Mouse (Mus musculus) cerebellum, adult 8-10 months (tissue): ENCODE measurements around the gene Paqr6.

ENCODE experiments used
- DNase-seq: peaks from one replicate; pipeline ENCODE4 v3.0.0; 2022

The Paqr6 gene

GRCm38 (mm10) chr3:88364337-88364736, at the start of gene Paqr6:
Gene Paqr6 (plus strand): TSS chr3:88364584.
- no peak for DNase-seq

- peak; percentile 61 for DNase-seq
Measured at GRCm38 (mm10) chr3:88324951-88325405, 39.4 kb upstream of the Paqr6 start, which contains the start of gene Glmp. Gene Glmp (plus strand): TSS chr3:88325023.

- DNase-seq, result no peak
Measured at GRCm38 (mm10) chr3:88328956-88329355, 35.4 kb upstream of the Paqr6 start.

GRCm38 (mm10) chr3:88331282-88331681, 33.1 kb upstream of the Paqr6 start:
- DNase-seq, result peak; percentile 41

- DNase-seq, result no peak
Measured at GRCm38 (mm10) chr3:88334029-88334658, 30.2 kb upstream of the Paqr6 start.

GRCm38 (mm10) chr3:88334902-88335435, 29.4 kb upstream of the Paqr6 start:
- DNase-seq, result no peak

GRCm38 (mm10) chr3:88335436-88336053, 28.8 kb upstream of the Paqr6 start:
- no peak for DNase-seq

GRCm38 (mm10) chr3:88336058-88337013, 28.0 kb upstream of the Paqr6 start, which contains the start of the genes Tmem79 and Smg5:
Gene Tmem79 (minus strand): TSS chr3:88336148.
Gene Smg5 (plus strand): TSS chr3:88336260.
- peak; percentile 97 for DNase-seq

GRCm38 (mm10) chr3:88337367-88338020, 26.9 kb upstream of the Paqr6 start:
- no peak for DNase-seq

GRCm38 (mm10) chr3:88338316-88338715, 26.1 kb upstream of the Paqr6 start:
- no peak for DNase-seq

GRCm38 (mm10) chr3:88339006-88339405, 25.4 kb upstream of the Paqr6 start:
- DNase-seq, result no peak

- DNase-seq, result no peak
Measured at GRCm38 (mm10) chr3:88350732-88351131, 13.7 kb upstream of the Paqr6 start.

- peak; percentile 53 for DNase-seq
Measured at GRCm38 (mm10) chr3:88352907-88353306, 11.5 kb upstream of the Paqr6 start.

GRCm38 (mm10) chr3:88354396-88355165, 9.8 kb upstream of the Paqr6 start:
- no peak for DNase-seq

- DNase-seq, result no peak
Measured at GRCm38 (mm10) chr3:88359584-88359983, 4.8 kb upstream of the Paqr6 start.

GRCm38 (mm10) chr3:88359989-88360388, 4.4 kb upstream of the Paqr6 start:
- DNase-seq, result no peak

GRCm38 (mm10) chr3:88361096-88361495, 3.3 kb upstream of the Paqr6 start:
- DNase-seq, result no peak

- DNase-seq, result no peak
Measured at GRCm38 (mm10) chr3:88361612-88362313, 2.6 kb upstream of the Paqr6 start.

GRCm38 (mm10) chr3:88363700-88364099, 684 bp upstream of the Paqr6 start:
- DNase-seq, result no peak

GRCm38 (mm10) chr3:88365705-88366361, 1.4 kb downstream of the Paqr6 start:
- no peak for DNase-seq
